Mouse (Mus musculus) erythroblast, embryonic 14.5 days (primary cell): ENCODE results near the gene Slc22a14. TPM values are rescaled to one million over a fixed set of nuclear protein-coding genes. Genes with fewer than 3 reads are reported as not detected.
A peak's percentile ranks its signal among the peaks of the same experiment; 100 is the strongest.

Experiments
- H3K27me3 ChIP-seq: 2 replicates; pipeline ENCODE4 v1.6.1; 2012; ENCODE audit warnings: inconsistent platforms; ENCODE audit not compliant: control insufficient read depth
- H3K36me3 ChIP-seq: 2 replicates; pipeline ENCODE4 v1.6.1; 2012; ENCODE audit warnings: mild to moderate bottlenecking, inconsistent platforms; ENCODE audit not compliant: control insufficient read depth
- H3K4me1 ChIP-seq: 2 replicates; pipeline ENCODE4 v1.6.1; 2012; ENCODE audit warnings: inconsistent platforms; ENCODE audit not compliant: control insufficient read depth
- H3K4me3 ChIP-seq: replicated peaks from 2 replicates; pipeline ENCODE3; 2012; ENCODE audit warnings: moderate library complexity, mild to moderate bottlenecking, inconsistent platforms
- H3K9me3 ChIP-seq: 2 replicates; pipeline ENCODE4 v1.6.1; 2012; ENCODE audit warnings: low read length, inconsistent platforms, mixed read lengths; ENCODE audit not compliant: control insufficient read depth
- GATA1 ChIP-seq: IDR thresholded peaks from 2 replicates; pipeline ENCODE4 v1.6.1; 2012; ENCODE audit warnings: low read length, inconsistent platforms, mixed read lengths
- TAL1 ChIP-seq: IDR thresholded peaks from 3 replicates; pipeline ENCODE4 v1.6.1; 2012; ENCODE audit warnings: low read length, inconsistent platforms, mixed read lengths
- polyA plus RNA-seq: library from polyadenylated mRNA; stranded (reverse); fragments of >175 nt; gene quantifications from 2 replicates; pipeline ENCODE4 v1.2.3, GENCODE M21; 2012

The Slc22a14 gene
- polyA plus RNA-seq, 1 experiment = not detected

DNA sequence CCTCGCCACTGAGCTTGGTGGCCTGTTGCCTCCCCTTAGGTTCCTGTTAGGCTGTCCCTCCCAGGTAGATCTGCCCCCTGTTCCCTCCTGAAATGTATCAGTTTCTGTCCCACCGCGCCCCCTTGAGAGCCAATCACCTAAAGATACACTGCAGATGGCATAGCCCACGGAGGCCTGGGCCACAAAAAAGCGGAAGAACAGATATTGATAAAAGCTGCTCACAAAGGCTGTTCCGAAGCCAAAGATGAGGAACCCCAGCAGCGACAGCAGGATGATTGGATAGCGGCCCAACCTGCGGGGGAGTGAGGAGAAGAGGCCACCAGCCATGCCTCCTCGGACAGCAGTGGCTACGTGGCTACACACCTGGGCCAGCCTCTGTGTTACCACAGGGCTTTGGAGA, 186.1 kb downstream of the Slc22a14 start:
- H3K4me1 ChIP-seq = no peaks in the 10 kb centered on the region
- no peaks in the 10 kb centered on the region for H3K27me3 ChIP-seq
- H3K36me3 ChIP-seq = no peaks in the 10 kb centered on the region
- no peaks in the 10 kb centered on the region for H3K9me3 ChIP-seq
- TF ChIP-seq TAL1 (no peak), GATA1 (no peak)
- no peak overlapping the region for H3K4me3 ChIP-seq

DNA sequence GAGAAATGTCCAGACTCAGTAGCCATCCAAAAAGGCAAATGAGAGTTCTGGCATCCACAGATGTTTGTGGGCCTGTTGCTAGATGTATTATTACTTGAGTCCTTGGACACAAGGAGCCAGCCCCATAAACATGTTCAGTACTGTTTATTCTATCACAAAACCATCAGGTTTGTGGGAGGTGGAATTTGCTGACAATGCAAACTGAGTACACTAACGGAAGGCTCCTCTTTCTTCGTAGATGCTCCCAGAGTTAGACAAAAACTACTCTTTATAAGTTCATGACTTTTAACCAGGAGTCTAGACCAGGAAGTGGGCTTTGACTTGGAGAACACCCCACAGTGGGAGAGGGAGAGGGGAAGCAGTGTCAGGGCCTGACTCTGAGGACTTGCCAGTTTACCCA, 197.7 kb downstream of the Slc22a14 start:
- H3K36me3 ChIP-seq = no peaks in the 10 kb centered on the region
- no peaks in the 10 kb centered on the region for H3K4me1 ChIP-seq
- 0 out of 2 replicates have a peak, but pooled peaks cover 2% of the 10 kb centered on the region for H3K9me3 ChIP-seq
- TF ChIP-seq GATA1 (no peak), TAL1 (no peak)
- H3K27me3 ChIP-seq = no peaks in the 10 kb centered on the region
- H3K4me3 ChIP-seq = no peak overlapping the region

DNA sequence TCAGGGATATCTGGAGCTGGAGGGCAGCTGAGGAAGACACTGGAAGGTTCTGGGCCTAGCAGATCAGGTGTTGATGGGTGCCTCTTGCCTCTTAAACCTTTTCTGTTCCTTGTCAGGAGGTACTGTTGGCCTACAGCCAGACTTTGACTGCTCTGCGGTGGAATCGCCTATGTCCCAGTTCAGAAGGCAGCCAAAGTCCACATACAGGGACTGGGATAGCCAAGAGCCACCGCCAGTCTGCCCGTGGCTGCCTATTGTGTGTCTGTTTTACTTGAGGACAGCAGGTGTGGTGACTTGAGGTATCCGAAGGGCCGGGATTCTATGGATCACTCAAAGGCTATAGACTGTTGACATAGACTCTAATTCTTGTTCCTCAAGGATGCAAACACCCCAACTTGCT, 199.8 kb downstream of the Slc22a14 start:
- no peaks in the 10 kb centered on the region for H3K36me3 ChIP-seq
- H3K27me3 ChIP-seq = no peaks in the 10 kb centered on the region
- TF ChIP-seq GATA1 (no peak), TAL1 (no peak)
- H3K4me3 ChIP-seq = no peak overlapping the region
- H3K9me3 ChIP-seq = 0 out of 2 replicates have a peak, but pooled peaks cover 2% of the 10 kb centered on the region
- no peaks in the 10 kb centered on the region for H3K4me1 ChIP-seq

- Histone ChIP-seq H3K4me1 (no peaks in the 10 kb centered on the region), H3K27me3 (no peaks in the 10 kb centered on the region), H3K9me3 (0 out of 2 replicates have a peak, but pooled peaks cover 2% of the 10 kb centered on the region), H3K36me3 (no peaks in the 10 kb centered on the region), H3K4me3 (no peak overlapping the region)
- no peak for TF ChIP-seq GATA1
- TF ChIP-seq TAL1 = no peak
Measured at GRCm38 (mm10) chr9:119164743-119165142, 200.6 kb downstream of the Slc22a14 start.

DNA sequence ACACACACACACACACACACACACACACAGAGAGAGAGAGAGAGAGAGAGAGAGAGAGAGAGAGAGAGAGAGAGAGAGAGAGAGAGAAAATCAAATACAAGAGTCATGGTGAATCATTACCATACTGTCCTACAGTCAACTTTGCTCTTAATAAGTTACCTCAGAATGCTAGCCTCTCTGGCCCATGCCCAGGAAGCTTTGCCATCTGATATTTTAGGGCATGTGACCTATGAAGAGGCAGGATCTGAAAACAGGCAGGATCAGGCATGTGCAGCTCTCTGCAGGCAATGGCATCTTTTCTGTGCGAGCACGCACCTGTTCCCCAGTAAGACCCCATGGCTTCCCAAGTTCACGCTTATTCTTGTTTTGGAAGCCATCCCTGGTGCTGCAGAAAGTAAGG, 204.7 kb downstream of the Slc22a14 start:
- Histone ChIP-seq H3K9me3 (0 out of 2 replicates have a peak, but pooled peaks cover 2% of the 10 kb centered on the region), H3K27me3 (peaks cover 26% of the 10 kb centered on the region), H3K4me3 (no peak overlapping the region), H3K36me3 (no peaks in the 10 kb centered on the region), H3K4me1 (no peaks in the 10 kb centered on the region)
- TF ChIP-seq TAL1 (no peak), GATA1 (no peak)

- Histone ChIP-seq H3K9me3 (no peaks in the 10 kb centered on the region), H3K4me3 (no peak within 1 kb of the TSS), H3K36me3 (no peaks in the 10 kb centered on the region), H3K27me3 (peaks cover 28% of the 10 kb centered on the region), H3K4me1 (no peaks in the 10 kb centered on the region)
- no peak for TF ChIP-seq TAL1
- TF ChIP-seq GATA1 = no peak
Measured at GRCm38 (mm10) chr9:119158861-119159260, 206.5 kb downstream of the Slc22a14 start, which contains the start of gene Gm47289. Gene Gm47289, plus strand, starts transcription at chr9:119159161.

DNA sequence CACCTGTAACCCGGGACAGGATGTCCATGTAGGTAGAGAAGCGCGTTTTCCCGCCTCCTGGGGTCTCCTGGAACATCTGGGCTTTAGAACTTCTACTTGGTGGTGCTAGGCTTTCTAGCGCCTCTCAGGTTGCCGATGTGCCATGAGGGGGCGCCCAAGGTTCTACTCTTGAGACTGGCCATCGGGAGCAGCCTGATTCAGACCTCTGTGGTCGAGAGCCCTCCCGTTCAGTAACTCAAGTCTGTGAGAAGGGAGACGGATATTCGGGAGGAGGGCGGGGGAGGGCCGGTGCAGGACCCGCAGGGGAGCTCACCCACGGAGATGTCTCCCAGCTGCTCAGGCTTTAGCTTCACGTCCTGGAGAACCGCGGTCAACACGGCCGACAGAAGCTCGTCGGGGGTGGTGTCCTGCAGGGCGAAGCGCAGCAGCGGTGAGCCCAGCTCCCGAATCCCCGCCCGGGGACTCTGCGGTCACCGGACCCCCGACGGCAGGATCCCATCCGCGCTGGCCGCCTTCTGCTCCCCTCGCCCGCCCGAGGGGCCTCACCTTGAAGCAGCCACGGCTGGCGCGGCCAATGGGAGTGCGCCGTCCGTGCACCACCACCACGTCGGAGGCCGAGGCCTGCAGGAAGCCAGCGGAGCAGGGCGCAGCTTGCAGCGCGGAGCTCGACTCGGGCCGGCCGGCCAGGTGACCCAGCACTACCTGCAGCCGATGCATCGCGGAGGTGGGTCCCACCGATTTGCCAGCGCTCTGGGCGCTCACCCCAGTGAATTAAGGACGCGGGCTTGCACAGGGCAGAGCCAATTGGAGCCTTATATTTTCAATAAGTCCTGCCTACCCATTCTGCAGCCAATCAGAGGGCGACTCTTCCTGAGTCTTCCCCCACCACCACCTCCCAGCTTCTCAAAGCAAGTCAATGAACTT, 208.8 kb downstream of the Slc22a14 start, which contains the start of gene Acaa1b:
Gene Acaa1b (minus strand): TSS at position 816 of the 924 bp plus-strand sequence.
- TF ChIP-seq GATA1 (no peak), TAL1 (no peak)

GRCm38 (mm10) chr9:119155826-119156225, 209.5 kb downstream of the Slc22a14 start:
- no peaks in the 10 kb centered on the region for H3K4me1 ChIP-seq
- TF ChIP-seq GATA1 (no peak), TAL1 (no peak)
- H3K9me3 ChIP-seq = no peaks in the 10 kb centered on the region
- no peaks in the 10 kb centered on the region; the same call in 1 of the 2 replicates for H3K36me3 ChIP-seq
- peaks cover 28% of the 10 kb centered on the region for H3K27me3 ChIP-seq
- no peak overlapping the region for H3K4me3 ChIP-seq

More for the DNA sequence above, 208.8 kb downstream of the Slc22a14 start, which contains the start of gene Acaa1b:
- Histone ChIP-seq H3K36me3 (no peaks in the 10 kb centered on the region; the same call in 1 of the 2 replicates), H3K4me1 (no peaks in the 10 kb centered on the region), H3K9me3 (no peaks in the 10 kb centered on the region), H3K27me3 (peaks cover 28% of the 10 kb centered on the region), H3K4me3 (peak within 1 kb of the TSS; percentile 50)

GRCm38 (mm10) chr9:119155416-119155815, 209.9 kb downstream of the Slc22a14 start:
- peaks cover 28% of the 10 kb centered on the region for H3K27me3 ChIP-seq
- H3K9me3 ChIP-seq = no peaks in the 10 kb centered on the region

More at GRCm38 (mm10) chr9:119155416-119155815, 209.9 kb downstream of the Slc22a14 start:
- no peak for TF ChIP-seq TAL1
- no peak for TF ChIP-seq GATA1
- H3K4me1 ChIP-seq = no peaks in the 10 kb centered on the region
- H3K36me3 ChIP-seq = no peaks in the 10 kb centered on the region; the same call in 1 of the 2 replicates
- no peak overlapping the region for H3K4me3 ChIP-seq
